Mouse (Mus musculus) midbrain, embryonic 12.5 days (tissue): ENCODE data around the gene Malsu1. TPM values are rescaled to one million over a fixed set of nuclear protein-coding genes. Genes with fewer than 3 reads are reported as not detected.
A peak's percentile ranks its signal among the peaks of the same experiment; 100 is the strongest.

ENCODE experiments used
- ATAC-seq: fragments of 200-750 bp; cut with Nextera tagmentation; 2 replicates; pipeline ENCODE4 v1.8.0; 2017; ENCODE audit warnings: low read depth, moderate TSS enrichment, moderate library complexity; ENCODE audit not compliant: low FRiP score
- H3K27ac ChIP-seq: fragments of 300-500 bp; sonication (generic); replicated peaks from 2 replicates; pipeline ENCODE4 v1.5.1; 2016; ENCODE audit warnings: mild to moderate bottlenecking
- H3K27me3 ChIP-seq: fragments of 300-500 bp; sonication (generic); 2 replicates; pipeline ENCODE4 v1.6.1; 2016; ENCODE audit warnings: mild to moderate bottlenecking
- H3K36me3 ChIP-seq: fragments of 300-500 bp; sonication (generic); 2 replicates; pipeline ENCODE4 v1.6.1; 2016
- H3K4me1 ChIP-seq: fragments of 300-500 bp; sonication (generic); 2 replicates; pipeline ENCODE4 v1.6.1; 2016
- H3K4me2 ChIP-seq: fragments of 300-500 bp; sonication (generic); replicated peaks from 2 replicates; pipeline ENCODE4 v1.6.1; 2016; ENCODE audit warnings: mild to moderate bottlenecking, moderate library complexity
- H3K4me3 ChIP-seq: fragments of 300-500 bp; sonication (generic); 2 replicates; pipeline ENCODE4 v1.5.1; 2016; ENCODE audit warnings: mild to moderate bottlenecking
- H3K9ac ChIP-seq: fragments of 300-500 bp; sonication (generic); replicated peaks from 2 replicates; pipeline ENCODE4 v1.6.1; 2016; ENCODE audit warnings: mild to moderate bottlenecking, moderate library complexity
- H3K9me3 ChIP-seq: fragments of 300-500 bp; sonication (generic); 2 replicates; pipeline ENCODE4 v1.6.1; 2016; ENCODE audit warnings: mild to moderate bottlenecking
- WGBS: fragments of 180-500 bp; shearing (Covaris S2); methylation state at CpG from one replicate; pipeline ENCODE4 v1.1.7; 2016; 5-methylcytosine and 5-hydroxymethylcytosine counted together
- polyA plus RNA-seq: library from polyadenylated mRNA; unstranded; fragments of >200 nt; fragmentation: Nextera tagmentation; extraction: Ambion mirVana; gene quantifications from 2 replicates; pipeline ENCODE4 v1.2.1, GENCODE M21; 2016

The Malsu1 gene
- polyA plus RNA-seq, 1 experiment from 2014 or later, result 67.0 TPM

DNA sequence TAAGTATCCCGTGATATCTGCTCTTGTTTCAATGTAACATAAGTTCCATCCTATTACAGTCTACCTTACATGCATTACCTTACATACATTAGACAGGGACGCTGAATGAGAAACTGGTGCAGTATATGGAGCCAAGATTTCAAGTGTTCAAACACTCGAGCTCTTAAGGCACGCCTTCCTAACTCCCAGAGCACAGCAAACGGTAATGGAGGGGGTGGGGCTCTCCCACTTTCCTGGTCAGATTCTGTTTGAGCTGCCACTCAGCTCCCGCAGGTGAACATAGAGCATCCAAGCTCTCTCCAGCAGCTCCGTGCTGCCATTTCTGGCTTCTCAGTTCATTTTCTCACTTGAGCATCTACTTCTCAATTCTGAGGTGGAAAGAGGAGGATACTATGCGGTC lies 44.9 kb downstream of the Malsu1 start:
- no peaks in the 10 kb centered on the region for H3K9me3 ChIP-seq
- H3K4me1 ChIP-seq, result peaks cover 5% of the 10 kb centered on the region; the same call in 1 of the 2 replicates
- H3K4me3 ChIP-seq, result no peak overlapping the region
- no peaks in the 10 kb centered on the region for H3K27me3 ChIP-seq
- no peak overlapping the region for H3K9ac ChIP-seq
- WGBS, result 85% methylated on average over 8 of the region's 8 CpGs
- no peak overlapping the region for H3K27ac ChIP-seq
- H3K4me2 ChIP-seq, result no peak overlapping the region
- no peak for ATAC-seq
- H3K36me3 ChIP-seq, result peaks cover 48% of the 10 kb centered on the region

DNA sequence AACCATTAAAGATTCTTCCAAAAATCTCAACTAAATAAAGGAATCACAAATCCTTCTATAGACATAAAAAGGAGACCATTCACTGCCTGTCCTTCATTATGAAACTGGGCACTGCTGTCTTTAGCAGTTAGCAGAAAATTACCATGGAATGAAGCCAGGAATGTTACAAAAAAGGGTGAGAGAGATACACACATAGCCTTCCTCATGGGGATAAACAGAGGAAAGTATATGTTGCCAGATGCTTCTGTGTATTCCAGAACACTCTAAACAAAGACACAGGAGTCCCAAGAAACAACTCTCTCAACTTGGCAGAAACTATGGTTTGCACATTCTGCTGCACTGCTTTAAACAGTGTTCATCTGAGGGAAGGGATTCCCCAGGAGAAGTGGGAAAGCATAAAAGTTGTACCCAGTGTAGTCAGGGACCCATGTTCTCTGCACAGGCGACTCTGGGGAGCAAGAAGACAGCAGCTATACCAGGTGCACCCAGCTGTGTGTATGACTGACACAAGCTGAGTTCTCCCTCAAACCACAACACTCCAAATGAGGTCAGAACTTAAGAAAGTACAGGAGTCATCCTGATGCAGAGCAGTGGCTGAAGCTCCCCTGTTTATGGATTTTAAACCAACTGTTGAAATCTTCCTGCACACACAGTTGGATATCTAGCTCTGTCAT lies 46.0 kb downstream of the Malsu1 start:
- Histone ChIP-seq H3K4me2 (no peak overlapping the region), H3K9ac (no peak overlapping the region), H3K4me3 (no peak overlapping the region), H3K36me3 (peaks cover 43% of the 10 kb centered on the region), H3K9me3 (no peaks in the 10 kb centered on the region), H3K4me1 (peaks cover 5% of the 10 kb centered on the region; the same call in 1 of the 2 replicates), H3K27me3 (no peaks in the 10 kb centered on the region), H3K27ac (no peak overlapping the region)
- no peak for ATAC-seq
- WGBS, result 79% methylated on average over 1 of the region's 1 CpGs

DNA sequence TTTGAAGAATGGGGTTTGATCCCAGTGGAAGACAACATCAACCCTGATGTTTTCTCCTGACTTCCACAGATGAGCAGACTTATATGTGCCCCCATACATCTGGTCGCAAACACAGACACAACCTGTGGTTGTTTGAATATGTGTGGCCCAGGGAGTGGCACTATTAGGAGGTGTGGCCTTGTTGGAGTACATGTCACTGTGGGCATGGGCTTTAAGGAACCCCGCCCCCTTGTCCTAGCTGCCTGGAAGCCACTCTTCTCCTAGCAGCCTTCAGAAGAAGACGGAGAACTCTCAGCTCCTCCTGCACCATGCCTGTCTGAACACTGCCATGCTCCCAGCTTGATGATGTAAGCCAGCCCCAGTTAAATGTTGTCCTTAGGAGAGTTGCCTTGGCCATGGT lies 46.8 kb downstream of the Malsu1 start:
- no peak for ATAC-seq
- Histone ChIP-seq H3K4me1 (peaks cover 5% of the 10 kb centered on the region; the same call in 1 of the 2 replicates), H3K9me3 (no peaks in the 10 kb centered on the region), H3K27ac (no peak overlapping the region), H3K4me3 (no peak overlapping the region), H3K36me3 (peaks cover 44% of the 10 kb centered on the region), H3K9ac (no peak overlapping the region), H3K4me2 (no peak overlapping the region), H3K27me3 (no peaks in the 10 kb centered on the region)
- 93% methylated on average over 3 of the region's 3 CpGs for WGBS

DNA sequence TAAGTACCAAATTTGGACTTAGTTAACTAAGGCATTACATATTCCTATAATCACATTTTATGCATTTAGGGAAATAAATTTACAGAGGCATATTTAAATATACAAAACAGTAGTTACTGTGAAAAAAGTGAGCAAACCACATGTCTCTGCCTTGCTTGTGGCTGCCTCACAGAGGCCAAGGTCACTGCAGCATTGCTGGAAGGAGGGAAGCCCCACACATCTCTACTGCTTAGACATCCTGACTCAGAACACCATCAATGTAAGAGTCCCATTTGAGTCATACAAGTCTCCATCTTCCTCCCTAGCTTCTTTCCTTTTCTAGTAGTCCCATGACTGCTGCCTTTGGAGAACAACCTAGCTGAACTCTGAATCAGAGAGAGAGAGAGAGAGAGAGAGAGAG lies 56.7 kb downstream of the Malsu1 start:
- no peak overlapping the region for H3K4me2 ChIP-seq

DNA sequence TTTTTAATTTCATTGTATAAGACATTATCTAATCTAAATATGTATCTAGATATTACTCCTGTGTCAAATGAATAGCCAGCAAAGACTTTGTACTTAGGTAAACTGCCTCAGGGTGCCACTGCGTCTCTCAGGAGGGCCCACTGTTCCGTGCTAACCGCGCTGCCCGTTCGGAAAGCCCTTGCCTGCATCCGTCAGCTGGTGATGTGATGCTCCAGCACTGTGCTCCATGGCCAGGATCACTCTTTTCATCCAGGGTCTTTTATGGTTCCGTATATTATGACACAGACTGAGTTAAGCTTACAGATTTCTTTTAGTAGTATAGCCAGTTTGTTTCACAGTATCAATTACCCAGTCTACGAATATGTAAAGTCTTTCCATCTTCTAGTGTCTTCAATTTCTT lies 58.3 kb downstream of the Malsu1 start:
- Histone ChIP-seq H3K36me3 (no peaks in the 10 kb centered on the region), H3K4me3 (no peak overlapping the region), H3K4me2 (no peak overlapping the region), H3K9ac (no peak overlapping the region), H3K27me3 (no peaks in the 10 kb centered on the region), H3K27ac (no peak overlapping the region), H3K4me1 (peaks cover 19% of the 10 kb centered on the region), H3K9me3 (no peaks in the 10 kb centered on the region)
- 53% methylated on average over 9 of the region's 9 CpGs for WGBS
- no peak for ATAC-seq

More for the DNA sequence above, 56.7 kb downstream of the Malsu1 start:
- Histone ChIP-seq H3K9me3 (no peaks in the 10 kb centered on the region), H3K36me3 (peaks cover 4% of the 10 kb centered on the region), H3K4me3 (no peak overlapping the region), H3K4me1 (peaks cover 11% of the 10 kb centered on the region), H3K27ac (no peak overlapping the region), H3K9ac (no peak overlapping the region), H3K27me3 (no peaks in the 10 kb centered on the region)
- ATAC-seq, result no peak

DNA sequence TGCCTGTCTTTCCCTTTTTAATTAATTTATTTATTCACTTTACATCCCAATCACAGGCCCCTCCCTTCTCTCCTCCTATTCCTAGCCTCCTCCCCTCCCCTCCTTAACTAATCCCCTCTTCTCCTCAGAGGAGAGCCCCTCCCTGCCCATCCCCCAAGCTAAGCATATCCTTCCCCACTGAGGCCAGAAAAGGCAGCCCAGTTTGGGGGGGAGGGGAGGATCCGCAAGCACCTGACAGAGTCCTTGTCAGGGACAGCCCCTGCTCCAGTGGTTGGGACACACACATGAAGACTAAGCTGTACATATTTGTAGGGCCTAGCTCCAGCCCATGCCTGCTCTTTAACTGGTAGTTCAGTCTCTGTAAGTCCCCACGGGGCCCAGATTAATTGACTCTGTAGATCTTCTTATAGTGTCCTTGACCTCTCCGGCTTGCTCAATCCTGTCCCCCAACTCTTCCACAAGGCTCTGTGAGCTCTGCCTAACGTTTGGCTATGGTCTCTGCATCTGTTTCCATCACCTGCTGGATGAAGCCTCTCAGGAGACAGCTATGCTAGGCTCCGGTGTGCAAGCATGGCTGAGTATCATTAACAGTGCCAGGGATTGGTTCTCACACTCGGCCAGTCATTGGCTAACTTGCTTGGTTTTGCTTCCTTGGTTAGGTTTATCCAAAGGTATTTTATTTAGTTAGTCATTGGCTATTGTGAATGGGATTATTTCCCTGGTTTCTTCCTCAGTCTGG lies 58.9 kb downstream of the Malsu1 start:
- Histone ChIP-seq H3K27ac (peak overlapping the region; percentile 39; the same call in 1 of the 2 replicates), H3K9ac (no peak overlapping the region), H3K9me3 (no peaks in the 10 kb centered on the region), H3K4me3 (no peak overlapping the region), H3K4me1 (peaks cover 19% of the 10 kb centered on the region), H3K36me3 (no peaks in the 10 kb centered on the region), H3K27me3 (no peaks in the 10 kb centered on the region), H3K4me2 (0 out of 2 replicates have a peak overlapping the region, but pooled peaks have one; percentile 2)
- peak; percentile 70 for ATAC-seq
- WGBS, result 18% methylated on average over 6 of the region's 6 CpGs

Other genes starting within 250 kb of the Malsu1 start
- 18.5 and 18.6 TPM in 2 replicates for gene Tmem176a, start 232.9 kb upstream of the Malsu1 start, polyA plus RNA-seq
- gene Tmem176b, start 232.3 kb upstream of the Malsu1 start, polyA plus RNA-seq, result 64.5 and 86.7 TPM in 2 replicates
- not detected in 2 replicates for gene Aoc1, start 200.9 kb upstream of the Malsu1 start, polyA plus RNA-seq
- not detected in 2 replicates for gene 1600015I10Rik, start 143.9 kb upstream of the Malsu1 start, polyA plus RNA-seq
- not detected in 2 replicates for gene Doxl2, start 98.8 kb upstream of the Malsu1 start, polyA plus RNA-seq
- gene Svs1, start 86.9 kb upstream of the Malsu1 start, polyA plus RNA-seq, result not detected in 2 replicates
- gene Gpnmb, start 37.2 kb upstream of the Malsu1 start, polyA plus RNA-seq, result 0.20 and 0.30 TPM in 2 replicates
- gene Igf2bp3, start 141.2 kb downstream of the Malsu1 start, polyA plus RNA-seq, result 114 and 122 TPM in 2 replicates
- 160 and 162 TPM in 2 replicates for gene Tra2a, start 190.2 kb downstream of the Malsu1 start, polyA plus RNA-seq
- 6.1 and 6.5 TPM in 2 replicates for gene Ccdc126, start 245.5 kb downstream of the Malsu1 start, polyA plus RNA-seq